Mouse (Mus musculus) intestine, embryonic 14.5 days (tissue): Measurements from ENCODE around the gene Fgf22. TPM values are rescaled to one million over a fixed set of nuclear protein-coding genes. Genes with fewer than 3 reads are reported as not detected.

Experiments
- ATAC-seq: fragments of 200-750 bp; cut with Nextera tagmentation; replicated peaks from 2 replicates; pipeline ENCODE4 v1.8.0; 2017; ENCODE audit warnings: low read depth, moderate number of reproducible peaks, moderate TSS enrichment, moderate library complexity; ENCODE audit not compliant: low FRiP score, low TSS enrichment
- DNase-seq: peaks from one replicate; pipeline ENCODE4 v3.0.0-alpha.2; 2018; ENCODE audit warnings: low spot score
- H3K27ac ChIP-seq: fragments of 300-500 bp; sonication (generic); 2 replicates; pipeline ENCODE4 v1.5.1; 2014; ENCODE audit warnings: low read depth, mild to moderate bottlenecking, control low read depth
- H3K27me3 ChIP-seq: fragments of 300-500 bp; sonication (generic); replicated peaks from 2 replicates; pipeline ENCODE4 v1.6.1; 2014; ENCODE audit warnings: low read length, control low read depth; ENCODE audit not compliant: control insufficient read depth, insufficient read depth
- H3K36me3 ChIP-seq: fragments of 300-500 bp; sonication (generic); 2 replicates; pipeline ENCODE4 v1.6.1; 2014; ENCODE audit warnings: low read length, control low read depth; ENCODE audit not compliant: control insufficient read depth, insufficient read depth
- H3K4me1 ChIP-seq: fragments of 300-500 bp; sonication (generic); replicated peaks from 2 replicates; pipeline ENCODE4 v1.6.1; 2014; ENCODE audit warnings: low read length, control low read depth, mixed read lengths; ENCODE audit not compliant: control insufficient read depth, insufficient read depth
- H3K4me2 ChIP-seq: fragments of 300-500 bp; sonication (generic); 2 replicates; pipeline ENCODE4 v1.6.1; 2014; ENCODE audit warnings: low read length
- H3K4me3 ChIP-seq: fragments of 300-500 bp; sonication (generic); 2 replicates; pipeline ENCODE4 v1.5.1; 2014; ENCODE audit warnings: low read depth, low read length, control low read depth, mixed read lengths
- H3K9ac ChIP-seq: fragments of 300-500 bp; sonication (generic); 2 replicates; pipeline ENCODE4 v1.6.1; 2014; ENCODE audit warnings: mild to moderate bottlenecking, low read length
- H3K9me3 ChIP-seq: fragments of 300-500 bp; sonication (generic); 2 replicates; pipeline ENCODE4 v1.6.1; 2016; ENCODE audit warnings: low read length, control low read depth; ENCODE audit not compliant: control insufficient read depth
- WGBS: fragments of 180-500 bp; shearing (Covaris S2); extraction: QIAGEN DNeasy Blood & Tissue Kit; methylation state at CpG from one replicate; pipeline ENCODE4 v1.1.7; 2014; 5-methylcytosine and 5-hydroxymethylcytosine counted together
- polyA plus RNA-seq: library from polyadenylated mRNA; unstranded; fragments of >200 nt; fragmentation: Nextera tagmentation; extraction: Ambion mirVana; gene quantifications from 2 replicates; pipeline ENCODE4 v1.2.1, GENCODE M21; 2014

Gene Fgf22
- polyA plus RNA-seq, 1 experiment from 2014 or later = 0.26 TPM

- WGBS = 47% methylated on average over 15 of the region's 15 CpGs
- no peaks in the 10 kb centered on the region for H3K9me3 ChIP-seq
- no peaks in the 10 kb centered on the region for H3K27me3 ChIP-seq
- H3K4me1 ChIP-seq = peaks cover 14% of the 10 kb centered on the region
- no peak overlapping the region for H3K9ac ChIP-seq
- H3K4me3 ChIP-seq = no peak overlapping the region
- ATAC-seq (no peak), DNase-seq (no peak)
- H3K27ac ChIP-seq = no peak overlapping the region
- H3K4me2 ChIP-seq = no peak overlapping the region
- H3K36me3 ChIP-seq = no peaks in the 10 kb centered on the region
Measured at GRCm38 (mm10) chr10:79797326-79797725, 42.5 kb downstream of the Fgf22 start.

GRCm38 (mm10) chr10:79798289-79798928 is 43.5 kb downstream of the Fgf22 start:
- no peaks in the 10 kb centered on the region for H3K36me3 ChIP-seq
- H3K9me3 ChIP-seq = no peaks in the 10 kb centered on the region
- H3K9ac ChIP-seq = no peak overlapping the region
- H3K27me3 ChIP-seq = no peaks in the 10 kb centered on the region
- no peak overlapping the region for H3K27ac ChIP-seq
- H3K4me2 ChIP-seq = no peak overlapping the region
- WGBS = 88% methylated on average over 12 of the region's 12 CpGs
- ATAC-seq = no peak
- no peak for DNase-seq
- peaks cover 25% of the 10 kb centered on the region for H3K4me1 ChIP-seq
- H3K4me3 ChIP-seq = no peak overlapping the region

DNA sequence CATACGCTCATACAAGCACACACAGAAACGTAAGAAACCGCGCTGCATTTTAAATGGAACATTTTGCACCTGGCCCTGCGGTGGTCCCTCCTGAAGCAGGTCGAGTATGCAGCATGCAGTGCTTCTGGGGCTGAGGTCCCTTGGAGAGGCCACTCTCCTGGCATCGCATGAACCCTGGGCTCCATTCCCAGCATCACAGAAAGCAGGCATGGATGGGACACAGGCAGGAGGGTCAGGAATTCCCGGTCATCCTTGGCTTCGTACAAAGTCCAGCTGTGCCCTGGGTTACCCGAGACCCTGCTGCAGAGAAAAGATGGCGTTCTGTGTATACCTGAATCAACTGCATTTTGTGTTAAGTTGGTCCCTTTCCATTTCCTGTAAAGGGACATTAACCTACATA is 45.6 kb downstream of the Fgf22 start:
- WGBS = 84% methylated on average over 11 of the region's 11 CpGs
- Histone ChIP-seq H3K4me2 (no peak overlapping the region), H3K4me3 (no peak overlapping the region), H3K4me1 (peaks cover 20% of the 10 kb centered on the region), H3K9ac (no peak overlapping the region), H3K27ac (no peak overlapping the region), H3K36me3 (no peaks in the 10 kb centered on the region), H3K9me3 (no peaks in the 10 kb centered on the region), H3K27me3 (no peaks in the 10 kb centered on the region)
- DNase-seq (no peak), ATAC-seq (no peak)

GRCm38 (mm10) chr10:79801837-79802236 is 47.0 kb downstream of the Fgf22 start:
- H3K4me1 ChIP-seq = peaks cover 24% of the 10 kb centered on the region
- no peak overlapping the region for H3K4me2 ChIP-seq

DNA sequence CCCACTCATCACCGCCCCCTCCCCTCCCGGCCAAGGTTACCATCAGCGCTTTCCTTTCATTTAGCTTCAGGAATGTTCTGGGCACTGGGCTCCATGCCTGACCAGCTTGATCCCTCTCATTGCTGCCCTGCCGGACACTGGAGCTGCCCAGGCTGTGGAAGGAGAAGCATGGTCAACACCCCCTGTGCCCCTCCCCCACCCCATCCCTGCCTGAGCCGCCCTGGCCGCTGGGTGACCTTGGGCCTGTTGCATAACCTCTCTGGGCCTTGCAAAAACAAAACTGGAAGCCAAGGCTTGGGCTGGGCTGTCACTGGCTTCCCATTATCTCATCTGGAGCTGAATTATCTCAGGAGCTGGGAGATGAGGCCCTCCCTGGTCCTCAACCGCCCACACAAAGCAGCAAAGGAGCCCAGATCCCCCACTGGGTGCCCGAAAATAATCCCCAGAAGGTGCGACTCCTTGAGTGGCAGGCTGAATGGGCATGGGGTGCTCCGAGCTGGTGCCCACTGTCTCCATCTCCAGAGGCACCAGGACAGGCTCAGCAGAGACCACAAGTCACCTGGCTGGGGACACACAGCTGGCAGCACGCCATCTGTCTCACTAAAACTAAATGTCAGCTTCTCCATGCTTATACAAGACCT is 47.6 kb downstream of the Fgf22 start:
- H3K9ac ChIP-seq = no peak overlapping the region
- H3K27ac ChIP-seq = no peak overlapping the region
- no peak overlapping the region for H3K4me2 ChIP-seq
- H3K4me3 ChIP-seq = no peak overlapping the region
- no peaks in the 10 kb centered on the region for H3K36me3 ChIP-seq
- H3K9me3 ChIP-seq = no peaks in the 10 kb centered on the region
- H3K27me3 ChIP-seq = no peaks in the 10 kb centered on the region
- ATAC-seq (no peak), DNase-seq (no peak)
- WGBS = 57% methylated on average over 11 of the region's 11 CpGs
- peaks cover 26% of the 10 kb centered on the region for H3K4me1 ChIP-seq

More at GRCm38 (mm10) chr10:79801837-79802236, 47.0 kb downstream of the Fgf22 start:
- H3K27ac ChIP-seq = no peak overlapping the region
- ATAC-seq (no peak), DNase-seq (no peak)
- H3K4me3 ChIP-seq = no peak overlapping the region
- no peaks in the 10 kb centered on the region for H3K27me3 ChIP-seq
- H3K9ac ChIP-seq = no peak overlapping the region
- 50% methylated on average over 3 of the region's 3 CpGs for WGBS
- no peaks in the 10 kb centered on the region for H3K9me3 ChIP-seq
- H3K36me3 ChIP-seq = no peaks in the 10 kb centered on the region

GRCm38 (mm10) chr10:79803716-79804323 is 48.9 kb downstream of the Fgf22 start:
- ATAC-seq (peak; percentile 53), DNase-seq (no peak)
- Histone ChIP-seq H3K4me3 (no peak overlapping the region), H3K4me1 (peaks cover 26% of the 10 kb centered on the region), H3K27me3 (no peaks in the 10 kb centered on the region), H3K36me3 (peaks cover 3% of the 10 kb centered on the region; the same call in 1 of the 2 replicates), H3K4me2 (peak overlapping the region; percentile 11), H3K27ac (no peak overlapping the region), H3K9me3 (no peaks in the 10 kb centered on the region), H3K9ac (no peak overlapping the region)
- WGBS = 20% methylated on average over 29 of the region's 29 CpGs

DNA sequence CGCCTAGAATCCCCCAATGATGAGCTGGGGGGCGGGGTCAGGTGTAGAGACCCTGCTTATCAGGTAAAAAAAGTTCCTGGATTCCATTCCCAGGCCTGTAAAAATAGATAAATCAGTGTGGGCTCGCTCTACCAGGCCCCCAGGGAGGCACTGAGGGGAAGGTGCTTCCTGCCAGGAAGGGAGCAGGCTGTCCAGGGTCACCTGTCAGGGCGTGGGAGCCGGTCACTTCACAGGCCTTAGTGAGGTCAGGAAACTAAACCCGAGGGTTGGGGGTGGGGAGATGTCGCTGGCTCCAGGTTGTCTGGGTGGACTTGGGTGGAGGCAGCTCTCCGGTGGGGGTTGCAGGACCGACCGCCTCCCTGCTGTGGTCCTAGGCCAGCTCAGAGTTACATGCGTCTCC is 50.8 kb downstream of the Fgf22 start:
- H3K4me3 ChIP-seq = no peak overlapping the region
- DNase-seq (no peak), ATAC-seq (no peak; the same call in 1 of the 2 replicates)
- no peak overlapping the region for H3K27ac ChIP-seq
- peaks cover 26% of the 10 kb centered on the region for H3K4me1 ChIP-seq
- H3K27me3 ChIP-seq = no peaks in the 10 kb centered on the region
- no peak overlapping the region for H3K9ac ChIP-seq
- no peak overlapping the region for H3K4me2 ChIP-seq
- 42% methylated on average over 11 of the region's 11 CpGs for WGBS
- H3K36me3 ChIP-seq = peaks cover 14% of the 10 kb centered on the region; the same call in 1 of the 2 replicates
- no peaks in the 10 kb centered on the region for H3K9me3 ChIP-seq

- Histone ChIP-seq H3K27me3 (no peaks in the 10 kb centered on the region), H3K4me3 (no peak overlapping the region), H3K9ac (no peak overlapping the region), H3K9me3 (no peaks in the 10 kb centered on the region), H3K4me1 (peaks cover 26% of the 10 kb centered on the region), H3K27ac (no peak overlapping the region), H3K4me2 (no peak overlapping the region), H3K36me3 (peaks cover 17% of the 10 kb centered on the region; the same call in 1 of the 2 replicates)
- no peak for ATAC-seq
- 83% methylated on average over 9 of the region's 9 CpGs for WGBS
- no peak for DNase-seq
Measured at GRCm38 (mm10) chr10:79806331-79806730, 51.5 kb downstream of the Fgf22 start.
